In the genomic region with DNA sequence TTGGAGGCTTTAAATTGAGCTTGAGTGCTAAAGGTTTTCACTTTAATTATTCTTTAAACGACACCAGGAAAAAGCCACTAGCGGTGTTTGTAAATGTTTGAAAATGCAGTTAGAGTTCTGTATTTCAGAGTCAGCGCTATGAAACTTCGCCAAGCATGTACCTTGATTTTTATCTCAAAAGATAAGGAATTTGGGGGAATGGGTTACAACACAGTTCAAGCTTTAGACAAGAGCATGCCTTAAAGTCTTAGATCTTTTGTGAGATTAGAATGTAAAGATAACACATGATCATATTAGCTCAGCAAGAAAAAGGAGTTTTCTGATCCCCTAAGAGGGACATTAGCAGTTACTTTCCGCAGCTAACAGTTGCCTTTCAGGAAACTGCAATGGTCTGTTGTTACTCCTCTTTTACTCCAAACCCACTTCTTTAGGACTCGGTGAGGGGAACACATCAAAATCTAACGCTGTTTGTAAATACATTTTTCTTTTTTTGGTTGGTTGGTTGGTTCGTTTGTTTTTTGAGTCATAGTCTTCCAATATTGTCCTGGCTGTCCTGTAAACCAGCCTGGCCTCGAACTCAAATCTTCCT, we compare ENCODE assay signal across 8 mouse cellular contexts. TPM values are rescaled to one million over a fixed set of nuclear protein-coding genes. Genes with fewer than 3 reads are reported as not detected.
A peak's percentile ranks its signal among the peaks of the same experiment; 100 is the strongest.
DNase-seq lines count a peak whose midpoint lies in the region; ATAC-seq lines count a peak whose summit lies in the region.

No protein-coding gene starts in this region.

- H3K9me3 ChIP-seq in kidney, embryonic 16.5 days (ENCODE audit: low read length) = peaks cover 4% of the 10 kb centered on the region; the same call in 1 of the 2 replicates
- H3K9me3 ChIP-seq in hindbrain, embryonic 15.5 days = no peaks in the 10 kb centered on the region
- H3K9me3 ChIP-seq in midbrain, embryonic 15.5 days = no peaks in the 10 kb centered on the region

- peak overlapping the region; percentile 81 for H3K9ac ChIP-seq in kidney, embryonic 16.5 days (replicated peaks; ENCODE audit: low read length)
- peak overlapping the region; percentile 85 for H3K9ac ChIP-seq in hindbrain, embryonic 15.5 days
- peak overlapping the region; percentile 92; the same call in 1 of the 2 replicates for H3K9ac ChIP-seq in midbrain, embryonic 15.5 days

- no peak for DNase-seq in kidney, adult 9 months
- no peak for DNase-seq in left cerebral cortex, postnatal 10 days (ENCODE audit: extremely low spot score in 1 of 2, low spot score in 2 of 2)
- DNase-seq in kidney, adult 18-20 months = no peak

- H3K27me3 ChIP-seq in kidney, embryonic 16.5 days (ENCODE audit: insufficient read depth, low read length) = no peaks in the 10 kb centered on the region
- H3K27me3 ChIP-seq in hindbrain, embryonic 15.5 days = no peaks in the 10 kb centered on the region
- H3K27me3 ChIP-seq in midbrain, embryonic 15.5 days (replicated peaks) = no peaks in the 10 kb centered on the region

- 17% methylated on average over 9 of the region's 9 CpGs for WGBS in kidney, embryonic 16.5 days
- WGBS in hindbrain, embryonic 15.5 days = 24% methylated on average over 9 of the region's 9 CpGs
- 22% methylated on average over 9 of the region's 9 CpGs for WGBS in midbrain, embryonic 15.5 days

- ATAC-seq in kidney, embryonic 16.5 days (ENCODE audit: low FRiP score, low TSS enrichment) = no peak
- ATAC-seq in hindbrain, embryonic 15.5 days (ENCODE audit: low FRiP score, low read depth) = no peak
- no peak for ATAC-seq in midbrain, embryonic 15.5 days (replicated peaks)
- ATAC-seq in granulocyte monocyte progenitor cell, adult 5-6 weeks (replicated peaks; ENCODE audit: poor library complexity, severe bottlenecking) = no peak

- H3K4me2 ChIP-seq in kidney, embryonic 16.5 days (replicated peaks; ENCODE audit: low read depth, low read length) = peak overlapping the region; percentile 54
- H3K4me2 ChIP-seq in hindbrain, embryonic 15.5 days = peak overlapping the region; percentile 71
- peak overlapping the region; percentile 55 for H3K4me2 ChIP-seq in midbrain, embryonic 15.5 days

- H3K4me1 ChIP-seq in kidney, embryonic 16.5 days (ENCODE audit: insufficient read depth, low read length) = peaks cover 18% of the 10 kb centered on the region
- peaks cover 9% of the 10 kb centered on the region; the same call in 1 of the 2 replicates for H3K4me1 ChIP-seq in brown adipose tissue, adult 24 weeks (ENCODE audit: control insufficient read depth, insufficient read depth, insufficient read length, low read length)
- H3K4me1 ChIP-seq in hindbrain, embryonic 15.5 days (replicated peaks) = peaks cover 22% of the 10 kb centered on the region
- peaks cover 16% of the 10 kb centered on the region for H3K4me1 ChIP-seq in midbrain, embryonic 15.5 days

- H3K36me3 ChIP-seq in kidney, embryonic 16.5 days (ENCODE audit: insufficient read depth, low read length) = peaks cover 4% of the 10 kb centered on the region; the same call in 1 of the 2 replicates
- H3K36me3 ChIP-seq in hindbrain, embryonic 15.5 days = no peaks in the 10 kb centered on the region
- no peaks in the 10 kb centered on the region for H3K36me3 ChIP-seq in midbrain, embryonic 15.5 days (replicated peaks)

- peak overlapping the region; percentile 99 for H3K27ac ChIP-seq in kidney, embryonic 16.5 days (ENCODE audit: low read length)
- peak overlapping the region; percentile 89 for H3K27ac ChIP-seq in brown adipose tissue, adult 24 weeks (replicated peaks; ENCODE audit: low read depth, low read length)
- H3K27ac ChIP-seq in hindbrain, embryonic 15.5 days (replicated peaks) = peak overlapping the region; percentile 100; the same call in 1 of the 2 replicates
- no peak overlapping the region for H3K27ac ChIP-seq in midbrain, embryonic 15.5 days

- intact Hi-C loops in left cerebral cortex, postnatal 10 days (cut with DNase I) = loop anchor here (5.0 kb wide), 1 partner anchor 40 kb away; no protein-coding TSS in a partner anchor

- peak overlapping the region; percentile 90 for H3K4me3 ChIP-seq in kidney, embryonic 16.5 days (ENCODE audit: low read length)
- H3K4me3 ChIP-seq in brown adipose tissue, adult 24 weeks (ENCODE audit: insufficient read depth, low read depth, low read length) = peak overlapping the region; percentile 84
- H3K4me3 ChIP-seq in hindbrain, embryonic 15.5 days = peak overlapping the region; percentile 74
- peak overlapping the region; percentile 98 for H3K4me3 ChIP-seq in midbrain, embryonic 15.5 days

RNA-seq across cellular contexts. Expression of gene Rsbn1l, which starts 3.8 kb away (rescaled TPM):
- polyA plus RNA-seq in kidney, embryonic 16.5 days (2015; fragmentation: Nextera tagmentation; extraction: Ambion mirVana) = 4.5 and 5.6 TPM in 2 replicates
- polyA plus RNA-seq in brown adipose tissue, adult 24 weeks (2012; ENCODE audit: insufficient read depth, insufficient read length, missing spikeins) = 4.8 and 6.7 TPM in 2 replicates
- polyA plus RNA-seq in hindbrain, embryonic 15.5 days (2015; fragmentation: Nextera tagmentation; extraction: Ambion mirVana) = 3.4 and 4.1 TPM in 2 replicates
- 4.6 TPM in 2 replicates for polyA plus RNA-seq in midbrain, embryonic 15.5 days (2015; fragmentation: Nextera tagmentation; extraction: Ambion mirVana)
- total RNA-seq in left cerebral cortex, postnatal 10 days (2021) = 10 to 100 TPM; 14.1 to 14.6 TPM
- total RNA-seq in granulocyte monocyte progenitor cell, adult 5-6 weeks (2014; fragmentation: Nextera tagmentation) = 24.6 and 34.4 TPM in 2 replicates
- total RNA-seq in granulocyte monocyte progenitor cell, adult 5-6 weeks (2017) = 26.0 and 34.8 TPM in 2 replicates
